Mouse (Mus musculus): ENCODE data around the gene Tmem120b. TPM values are rescaled to one million over a fixed set of nuclear protein-coding genes. Genes with fewer than 3 reads are reported as not detected.

Gene Tmem120b
- total and polyA plus RNA-seq, 2 experiments from 2014 or later = 18.1 to 21.2 TPM

- H3K36me3 ChIP-seq (ENCODE audit: insufficient read depth) = no peaks in the 10 kb centered on the region
- peaks cover 10% of the 10 kb centered on the region; the same call in 1 of the 2 replicates for H3K4me1 ChIP-seq (ENCODE audit: insufficient read depth)
- TF ChIP-seq CTCF (IDR thresholded peaks at IDR 0.05; ENCODE audit: low read depth) = no peak
- no peaks in the 10 kb centered on the region for H3K27me3 ChIP-seq (ENCODE audit: insufficient read depth, low read length)
- DNase-seq (no peak), ATAC-seq (no peak)
- H3K27ac ChIP-seq (ENCODE audit: low read depth, low read length) = no peak overlapping the region
- WGBS = 96% methylated on average over 1 of the region's 1 CpGs
- no peak overlapping the region for H3K9ac ChIP-seq
- H3K4me2 ChIP-seq (ENCODE audit: low read depth) = no peak overlapping the region
- H3K9me3 ChIP-seq (ENCODE audit: low read length) = no peaks in the 10 kb centered on the region
- H3K4me3 ChIP-seq (ENCODE audit: low read depth, low read length) = no peak overlapping the region
Measured at GRCm38 (mm10) chr5:123079568-123079967, 11.4 kb downstream of the Tmem120b start.

- Histone ChIP-seq H3K4me3 (ENCODE audit: low read depth, low read length) (no peak overlapping the region), H3K4me2 (ENCODE audit: low read depth) (no peak overlapping the region), H3K4me1 (ENCODE audit: insufficient read depth) (peaks cover 10% of the 10 kb centered on the region; the same call in 1 of the 2 replicates), H3K27ac (ENCODE audit: low read depth, low read length) (no peak overlapping the region), H3K27me3 (ENCODE audit: insufficient read depth, low read length) (no peaks in the 10 kb centered on the region), H3K9ac (no peak overlapping the region), H3K9me3 (ENCODE audit: low read length) (no peaks in the 10 kb centered on the region), H3K36me3 (ENCODE audit: insufficient read depth) (no peaks in the 10 kb centered on the region)
- DNase-seq = no peak
- ATAC-seq = no peak
- WGBS = 87% methylated on average over 8 of the region's 8 CpGs
- TF ChIP-seq CTCF (IDR thresholded peaks at IDR 0.05; ENCODE audit: low read depth) = no peak
Measured at GRCm38 (mm10) chr5:123080041-123080440, 11.8 kb downstream of the Tmem120b start.

GRCm38 (mm10) chr5:123080510-123080909 lies 12.3 kb downstream of the Tmem120b start:
- 0 out of 2 replicates have a peak, but pooled peaks have one; percentile 15 for TF ChIP-seq CTCF (IDR thresholded peaks at IDR 0.05; ENCODE audit: low read depth)
- WGBS = 95% methylated on average over 12 of the region's 13 CpGs
- DNase-seq = no peak

GRCm38 (mm10) chr5:123083340-123084050 lies 15.3 kb downstream of the Tmem120b start:
- no peaks in the 10 kb centered on the region for H3K4me1 ChIP-seq (ENCODE audit: insufficient read depth)
- WGBS = 79% methylated on average over 13 of the region's 13 CpGs
- no peak overlapping the region for H3K27ac ChIP-seq (ENCODE audit: low read depth, low read length)
- H3K9ac ChIP-seq = no peak overlapping the region
- no peak for ATAC-seq
- no peaks in the 10 kb centered on the region for H3K9me3 ChIP-seq (ENCODE audit: low read length)
- H3K4me3 ChIP-seq (ENCODE audit: low read depth, low read length) = no peak overlapping the region
- H3K27me3 ChIP-seq (ENCODE audit: insufficient read depth, low read length) = no peaks in the 10 kb centered on the region
- H3K4me2 ChIP-seq (ENCODE audit: low read depth) = no peak overlapping the region
- no peaks in the 10 kb centered on the region for H3K36me3 ChIP-seq (ENCODE audit: insufficient read depth)
- no peak for DNase-seq
- TF ChIP-seq CTCF (IDR thresholded peaks at IDR 0.05; ENCODE audit: low read depth) = no peak

More at GRCm38 (mm10) chr5:123080510-123080909, 12.3 kb downstream of the Tmem120b start:
- no peaks in the 10 kb centered on the region for H3K27me3 ChIP-seq (ENCODE audit: insufficient read depth, low read length)
- H3K9ac ChIP-seq = no peak overlapping the region
- H3K9me3 ChIP-seq (ENCODE audit: low read length) = no peaks in the 10 kb centered on the region
- peaks cover 7% of the 10 kb centered on the region; the same call in 1 of the 2 replicates for H3K4me1 ChIP-seq (ENCODE audit: insufficient read depth)
- no peak overlapping the region for H3K4me2 ChIP-seq (ENCODE audit: low read depth)
- ATAC-seq = no peak
- H3K36me3 ChIP-seq (ENCODE audit: insufficient read depth) = no peaks in the 10 kb centered on the region
- H3K4me3 ChIP-seq (ENCODE audit: low read depth, low read length) = no peak overlapping the region
- no peak overlapping the region for H3K27ac ChIP-seq (ENCODE audit: low read depth, low read length)

GRCm38 (mm10) chr5:123086501-123086900 lies 18.3 kb downstream of the Tmem120b start:
- no peaks in the 10 kb centered on the region for H3K4me1 ChIP-seq (ENCODE audit: insufficient read depth)
- ATAC-seq (no peak), DNase-seq (no peak)
- no peaks in the 10 kb centered on the region for H3K27me3 ChIP-seq (ENCODE audit: insufficient read depth, low read length)
- H3K36me3 ChIP-seq (ENCODE audit: insufficient read depth) = no peaks in the 10 kb centered on the region
- H3K27ac ChIP-seq (ENCODE audit: low read depth, low read length) = no peak overlapping the region
- 93% methylated on average over 2 of the region's 2 CpGs for WGBS
- H3K4me2 ChIP-seq (ENCODE audit: low read depth) = no peak overlapping the region
- no peaks in the 10 kb centered on the region for H3K9me3 ChIP-seq (ENCODE audit: low read length)
- no peak for TF ChIP-seq CTCF (IDR thresholded peaks at IDR 0.05; ENCODE audit: low read depth)
- H3K4me3 ChIP-seq (ENCODE audit: low read depth, low read length) = no peak overlapping the region
- no peak overlapping the region for H3K9ac ChIP-seq

GRCm38 (mm10) chr5:123088784-123089183 lies 20.6 kb downstream of the Tmem120b start:
- no peak for ATAC-seq
- TF ChIP-seq CTCF (IDR thresholded peaks at IDR 0.05; ENCODE audit: low read depth) = no peak
- Histone ChIP-seq H3K27me3 (ENCODE audit: insufficient read depth, low read length) (no peaks in the 10 kb centered on the region), H3K9ac (no peak overlapping the region), H3K4me1 (ENCODE audit: insufficient read depth) (no peaks in the 10 kb centered on the region), H3K4me3 (ENCODE audit: low read depth, low read length) (no peak overlapping the region), H3K27ac (ENCODE audit: low read depth, low read length) (no peak overlapping the region), H3K9me3 (ENCODE audit: low read length) (no peaks in the 10 kb centered on the region), H3K36me3 (ENCODE audit: insufficient read depth) (no peaks in the 10 kb centered on the region), H3K4me2 (ENCODE audit: low read depth) (no peak overlapping the region)
- no peak for DNase-seq
- 92% methylated on average over 4 of the region's 4 CpGs for WGBS

- no peak for TF ChIP-seq CTCF (IDR thresholded peaks at IDR 0.05; ENCODE audit: low read depth)
- Histone ChIP-seq H3K27me3 (ENCODE audit: insufficient read depth, low read length) (no peaks in the 10 kb centered on the region), H3K27ac (ENCODE audit: low read depth, low read length) (no peak overlapping the region), H3K9ac (no peak overlapping the region), H3K36me3 (ENCODE audit: insufficient read depth) (no peaks in the 10 kb centered on the region), H3K4me3 (ENCODE audit: low read depth, low read length) (no peak overlapping the region), H3K4me2 (ENCODE audit: low read depth) (no peak overlapping the region), H3K4me1 (ENCODE audit: insufficient read depth) (no peaks in the 10 kb centered on the region), H3K9me3 (ENCODE audit: low read length) (no peaks in the 10 kb centered on the region)
- WGBS = 83% methylated on average over 10 of the region's 10 CpGs
- no peak for DNase-seq
- ATAC-seq = no peak
Measured at GRCm38 (mm10) chr5:123090560-123091306, 22.5 kb downstream of the Tmem120b start.

Data from forebrain, postnatal 0 days (tissue).